Mouse (Mus musculus) frontal cortex, postnatal 14 days (tissue): ENCODE measurements around the gene Kctd4.
"Not testable (repeated sequence)": the region's sequence is repeated elsewhere in the genome, so short reads cannot be mapped to it uniquely, and the experiment has no call there.

Experiments
- DNase-seq, 2 experiments: peaks; one replicate each; pipeline ENCODE4 v3.0.0; 2022; ENCODE audit warnings: low spot score in 2 of 2

The Kctd4 gene

GRCm38 (mm10) chr14:75954766-75955165 is at the start of gene Kctd4:
Kctd4 (plus strand) TSS chr14:75955009.
- DNase-seq = no peak

GRCm38 (mm10) chr14:75906931-75907330 is 47.9 kb upstream of the Kctd4 start:
- no peak for DNase-seq

GRCm38 (mm10) chr14:75911968-75912367 is 42.8 kb upstream of the Kctd4 start:
- no peak for DNase-seq

DNA sequence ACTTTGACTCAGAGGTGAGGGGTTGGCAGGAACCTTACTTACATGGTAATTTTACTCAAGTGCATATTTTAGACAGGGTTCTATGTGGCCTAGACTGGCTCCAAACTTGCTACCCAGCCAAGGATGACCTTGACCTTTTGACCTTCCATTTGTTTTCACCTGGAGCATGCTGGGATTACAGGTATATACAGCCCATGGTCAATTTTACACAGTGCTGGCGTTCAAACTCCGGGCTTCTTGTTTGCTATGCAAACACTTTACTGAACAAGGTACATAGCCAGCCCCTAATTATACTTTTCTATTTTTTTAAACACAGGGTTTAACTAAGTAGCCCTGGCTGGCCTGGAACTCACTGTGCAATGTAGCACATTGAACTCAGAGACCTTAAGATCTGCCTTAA is 42.1 kb upstream of the Kctd4 start:
- DNase-seq = no peak

DNA sequence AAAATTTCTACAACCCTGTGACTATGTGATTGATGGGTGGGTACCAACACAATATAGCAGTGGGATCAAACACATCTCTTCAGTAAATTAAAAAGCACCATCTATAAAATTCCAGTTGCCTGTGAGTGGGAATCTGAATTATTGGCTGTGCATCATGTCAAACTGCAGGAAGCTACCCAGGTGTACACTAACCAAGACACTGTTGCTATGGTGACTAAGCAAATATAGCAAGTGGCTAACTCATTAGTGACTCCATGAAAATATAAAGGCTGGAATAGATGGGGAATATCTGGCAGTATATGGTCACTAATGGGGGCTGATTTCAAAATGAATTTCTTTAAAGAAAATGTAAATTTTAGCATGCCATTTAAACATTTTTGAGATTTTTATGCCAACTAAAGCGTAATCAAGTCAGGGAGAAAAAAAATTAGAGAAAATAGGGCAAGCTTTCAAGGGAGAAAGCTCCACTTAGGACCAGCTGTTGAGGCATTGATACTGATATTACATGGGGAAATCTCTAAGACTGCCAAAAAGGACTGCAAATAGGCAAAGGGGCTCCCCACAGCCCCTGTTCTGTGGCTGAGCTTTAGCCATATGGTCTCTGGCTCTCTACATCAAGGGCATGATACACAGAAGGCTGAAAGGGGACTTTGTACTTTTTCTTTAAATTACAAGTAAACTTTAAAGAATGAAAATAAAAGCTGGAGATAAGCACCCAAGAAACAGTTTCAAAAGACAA is 31.3 kb upstream of the Kctd4 start:
- DNase-seq = no peak

GRCm38 (mm10) chr14:75929713-75930112 is 25.1 kb upstream of the Kctd4 start:
- DNase-seq = not testable (repeated sequence)

- no peak for DNase-seq
Observed at GRCm38 (mm10) chr14:75931266-75931665, 23.5 kb upstream of the Kctd4 start.

DNA sequence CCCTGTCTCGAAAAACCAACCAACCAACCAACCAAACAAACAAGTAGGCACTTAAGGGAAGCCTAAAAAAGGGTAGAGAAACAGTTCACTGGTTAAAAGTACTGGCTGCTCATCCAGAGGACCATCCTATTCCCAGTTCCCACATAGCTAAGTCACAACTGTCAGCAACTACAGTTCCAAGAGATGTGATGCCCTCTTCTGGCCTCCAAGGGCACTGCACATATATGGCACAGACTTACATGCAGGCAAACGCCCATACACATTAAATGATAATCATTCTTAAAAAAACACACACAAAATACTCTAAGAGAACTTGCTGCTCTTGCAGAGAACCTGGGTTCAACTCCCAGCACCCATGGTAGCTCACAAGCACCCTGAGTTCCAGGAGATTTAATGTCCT is 20.4 kb upstream of the Kctd4 start:
- DNase-seq = no peak

DNA sequence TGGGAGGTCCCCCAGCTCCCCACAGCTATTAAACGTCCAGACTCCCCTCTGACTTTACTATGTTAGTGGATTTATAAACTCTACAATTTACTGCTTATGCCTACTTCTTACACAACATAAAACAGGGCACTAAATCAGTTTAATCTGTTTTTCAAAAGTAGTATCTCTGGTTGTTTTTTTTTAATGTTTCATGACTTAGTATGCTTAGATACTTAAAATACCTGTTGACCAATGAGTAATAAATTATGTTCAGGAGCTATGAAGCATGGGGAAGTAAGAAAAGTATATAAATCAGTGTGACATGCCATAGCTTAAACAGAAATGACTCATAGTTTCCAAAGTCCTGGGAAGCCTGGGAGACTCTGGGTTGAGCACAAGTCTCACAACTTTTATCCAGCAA is 17.1 kb upstream of the Kctd4 start:
- DNase-seq = no peak

DNA sequence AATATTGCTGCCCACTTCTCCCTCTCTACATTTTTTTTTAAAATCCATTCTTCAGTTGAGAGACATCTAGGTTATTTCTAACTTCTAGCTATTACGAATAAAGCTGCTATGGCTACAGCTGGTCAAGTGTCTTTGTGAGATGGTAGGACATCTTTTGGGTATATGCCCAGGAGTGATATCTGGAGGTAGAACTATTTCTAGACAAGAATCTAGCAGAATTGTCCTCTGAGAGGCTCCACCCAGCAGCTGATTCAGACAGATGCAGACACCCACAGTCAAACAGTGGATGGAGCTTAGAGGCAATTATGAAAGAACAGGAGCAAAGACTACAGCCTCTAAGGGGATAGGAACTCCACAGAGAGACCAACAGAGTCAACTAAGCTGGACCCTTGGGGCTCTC is 13.3 kb upstream of the Kctd4 start:
- no peak for DNase-seq

GRCm38 (mm10) chr14:75942365-75942764 is 12.4 kb upstream of the Kctd4 start:
- DNase-seq = no peak

DNA sequence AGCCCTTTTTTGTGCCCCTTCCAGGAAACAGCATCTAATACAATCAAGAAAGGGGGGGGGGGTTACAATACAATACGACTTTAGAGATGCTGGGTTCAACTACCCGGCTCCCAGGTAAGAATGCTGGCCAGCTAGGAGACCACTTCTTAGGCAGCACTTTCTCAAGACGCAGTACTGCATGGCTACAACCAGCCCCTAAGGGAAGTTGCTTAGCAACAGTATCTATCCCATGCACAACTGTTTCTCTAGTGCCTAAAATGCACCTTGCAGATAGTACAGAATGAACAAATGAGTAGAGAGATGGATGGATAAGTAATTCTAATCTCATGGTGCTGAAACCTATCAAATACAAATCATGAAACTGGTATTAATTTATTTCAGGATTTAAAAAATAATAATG is 7.1 kb upstream of the Kctd4 start:
- no peak for DNase-seq

DNA sequence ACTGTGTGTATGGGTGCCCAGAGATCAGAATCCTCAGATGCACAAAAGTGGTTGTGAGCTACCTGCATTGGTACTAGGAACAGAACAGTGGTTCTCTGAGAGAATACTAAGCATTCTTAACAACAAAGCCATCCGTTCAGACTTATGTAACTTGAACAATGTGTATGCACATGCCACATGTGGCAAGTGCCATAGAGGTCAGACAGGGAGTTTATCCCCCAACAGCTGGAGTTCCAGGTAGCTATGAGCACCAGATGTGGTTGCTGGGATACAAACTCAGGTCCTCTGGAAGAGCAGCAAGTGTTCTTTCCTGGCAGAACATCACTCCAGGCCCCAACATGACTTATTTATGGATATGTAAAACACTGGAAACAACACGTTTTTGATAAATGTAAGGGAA is 1.8 kb upstream of the Kctd4 start:
- DNase-seq = no peak

- peak; percentile 69 to 71 for DNase-seq
Observed at GRCm38 (mm10) chr14:75962250-75962649, 7.4 kb downstream of the Kctd4 start.

DNA sequence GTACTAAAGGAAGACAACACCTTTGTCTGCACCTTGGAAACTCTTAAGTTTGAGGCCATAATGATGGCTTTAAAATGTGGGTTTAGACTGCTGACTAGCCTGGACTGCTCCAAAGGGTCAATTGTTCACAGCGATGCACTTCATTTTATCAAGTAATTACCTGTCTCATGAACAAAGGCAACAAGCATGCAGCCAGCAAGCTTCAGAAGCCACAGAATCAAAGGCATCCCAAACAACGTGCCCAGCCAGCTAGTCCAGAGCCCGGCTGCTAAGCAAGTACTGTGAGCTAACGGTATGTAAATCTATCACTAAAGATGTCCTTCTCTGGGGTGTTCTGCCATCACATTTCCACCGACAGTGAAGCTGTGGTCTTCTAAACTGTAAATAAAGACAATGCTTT is 8.4 kb downstream of the Kctd4 start:
- peak in 1 of 2 experiments; percentile 29 for DNase-seq

DNA sequence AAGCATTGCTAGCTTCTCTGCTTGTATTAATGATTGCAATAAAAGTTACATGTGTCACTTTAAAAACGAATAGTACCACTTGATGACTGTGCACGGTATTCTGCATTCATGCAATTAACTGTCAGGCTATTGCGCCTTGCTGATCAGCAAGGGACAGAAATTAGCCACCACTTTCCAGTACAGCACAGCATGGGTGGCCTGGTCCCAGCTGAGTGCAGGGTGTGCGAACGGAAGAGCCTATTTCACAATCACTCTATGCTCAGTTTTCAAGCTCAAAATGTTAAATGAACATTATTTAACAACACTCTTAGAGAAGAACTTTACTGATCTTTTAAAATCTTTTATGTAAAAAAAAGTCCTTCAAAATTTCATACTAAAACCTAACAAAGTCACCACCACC is 9.2 kb downstream of the Kctd4 start:
- DNase-seq = no peak

- no peak for DNase-seq
Observed at GRCm38 (mm10) chr14:75964433-75964832, 9.6 kb downstream of the Kctd4 start.

DNA sequence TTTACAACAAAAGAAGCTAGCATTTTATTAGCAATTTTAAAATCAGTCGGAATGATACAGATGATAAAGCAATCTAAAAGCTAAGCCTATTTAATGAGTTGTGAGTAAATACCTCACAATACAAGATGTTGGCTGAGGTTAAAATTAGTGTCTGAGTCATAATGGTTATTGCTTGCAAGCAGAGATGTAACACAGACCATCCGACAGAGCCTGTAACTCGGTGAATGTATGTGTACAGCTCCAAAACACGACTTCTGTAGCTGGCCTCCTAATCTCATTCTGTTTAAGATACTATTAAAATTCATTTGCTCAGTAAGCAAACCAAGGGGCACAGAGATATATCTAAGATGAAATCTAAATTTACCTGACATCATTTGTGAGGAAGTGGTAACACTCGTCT is 12.5 kb downstream of the Kctd4 start:
- no peak for DNase-seq

GRCm38 (mm10) chr14:75976107-75976506 is 21.3 kb downstream of the Kctd4 start:
- DNase-seq = no peak

GRCm38 (mm10) chr14:75981231-75981630 is 26.4 kb downstream of the Kctd4 start:
- DNase-seq = no peak

DNA sequence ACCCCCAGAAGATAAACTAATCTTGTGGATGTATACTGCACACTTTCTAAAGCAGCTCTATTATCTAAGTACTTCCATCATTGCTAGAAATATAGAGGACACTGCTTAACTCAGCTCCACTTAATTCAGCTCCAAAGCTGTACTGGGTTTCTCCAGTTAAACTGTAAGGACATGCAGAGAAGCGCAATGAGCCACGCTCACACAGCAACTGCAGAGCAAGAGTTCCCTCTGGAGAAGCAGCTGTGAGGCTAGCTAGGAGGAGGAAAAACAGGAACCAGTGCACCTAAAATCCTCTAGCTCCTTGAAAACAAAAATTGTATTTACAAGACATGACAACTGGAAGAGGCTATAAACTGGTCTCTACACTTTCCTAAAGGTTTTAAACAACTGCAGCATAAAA is 29.1 kb downstream of the Kctd4 start:
- no peak for DNase-seq

- DNase-seq = no peak
Observed at GRCm38 (mm10) chr14:75985112-75985511, 30.3 kb downstream of the Kctd4 start.

- DNase-seq = no peak
Observed at GRCm38 (mm10) chr14:75986878-75987483, 32.2 kb downstream of the Kctd4 start.

GRCm38 (mm10) chr14:75989168-75989567 is 34.4 kb downstream of the Kctd4 start:
- DNase-seq = no peak
